Mouse (Mus musculus): ENCODE measurements around the gene Ncoa7. TPM values are rescaled to one million over a fixed set of nuclear protein-coding genes. Genes with fewer than 3 reads are reported as not detected.

Ncoa7 gene
- polyA plus RNA-seq, 1 experiment from 2014 or later: 10.1 TPM

- Histone ChIP-seq H3K9me3 (no peaks in the 10 kb centered on the region), H3K36me3 (no peaks in the 10 kb centered on the region), H3K27ac (0 out of 2 replicates have a peak overlapping the region, but pooled peaks have one; percentile 33), H3K9ac (no peak overlapping the region), H3K27me3 (no peaks in the 10 kb centered on the region), H3K4me3 (no peak overlapping the region), H3K4me2 (no peak overlapping the region), H3K4me1 (peaks cover 11% of the 10 kb centered on the region)
- WGBS: 46% methylated on average over 8 of the region's 8 CpGs
- ATAC-seq (ENCODE audit: borderline replicate concordance, extremely low read depth, low FRiP score, low TSS enrichment): no peak
These were observed 43.6 kb downstream of the Ncoa7 start for GRCm38 (mm10) chr10:30759360-30760147.

DNA sequence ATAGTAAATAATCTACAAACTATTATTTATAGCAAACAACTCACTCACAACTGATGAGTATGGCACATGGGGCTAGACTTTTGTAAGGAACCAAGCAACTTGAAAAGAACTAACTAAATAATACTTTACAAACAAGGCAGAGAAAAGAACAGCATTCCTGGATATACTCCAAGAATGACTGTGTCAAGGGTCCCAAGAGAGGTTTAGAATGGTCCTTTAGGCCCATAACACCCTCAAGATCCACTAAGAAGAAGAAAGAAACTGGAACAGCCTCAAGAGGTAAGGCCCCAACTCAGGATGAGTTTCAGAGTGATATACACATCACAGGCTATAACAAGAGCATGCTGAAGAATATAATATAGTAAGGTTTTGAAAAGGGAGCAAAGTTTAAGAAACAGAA, 47.1 kb downstream of the Ncoa7 start:
- Histone ChIP-seq H3K4me1 (peaks cover 11% of the 10 kb centered on the region), H3K36me3 (no peaks in the 10 kb centered on the region)
- ATAC-seq (ENCODE audit: borderline replicate concordance, extremely low read depth, low FRiP score, low TSS enrichment): no peak

GRCm38 (mm10) chr10:30754825-30755457, 48.2 kb downstream of the Ncoa7 start:
- H3K9ac ChIP-seq: no peak overlapping the region
- H3K27ac ChIP-seq: no peak overlapping the region
- peaks cover 8% of the 10 kb centered on the region; the same call in 1 of the 2 replicates for H3K4me1 ChIP-seq
- H3K9me3 ChIP-seq: no peaks in the 10 kb centered on the region
- no peaks in the 10 kb centered on the region for H3K27me3 ChIP-seq
- H3K4me2 ChIP-seq: no peak overlapping the region
- H3K36me3 ChIP-seq: no peaks in the 10 kb centered on the region
- ATAC-seq (ENCODE audit: borderline replicate concordance, extremely low read depth, low FRiP score, low TSS enrichment): no peak
- 18% methylated on average over 4 of the region's 4 CpGs for WGBS
- no peak overlapping the region for H3K4me3 ChIP-seq

More for the DNA sequence above, 47.1 kb downstream of the Ncoa7 start:
- Histone ChIP-seq H3K9me3 (no peaks in the 10 kb centered on the region), H3K4me3 (no peak overlapping the region), H3K4me2 (no peak overlapping the region), H3K27ac (no peak overlapping the region), H3K9ac (no peak overlapping the region), H3K27me3 (no peaks in the 10 kb centered on the region)

DNA sequence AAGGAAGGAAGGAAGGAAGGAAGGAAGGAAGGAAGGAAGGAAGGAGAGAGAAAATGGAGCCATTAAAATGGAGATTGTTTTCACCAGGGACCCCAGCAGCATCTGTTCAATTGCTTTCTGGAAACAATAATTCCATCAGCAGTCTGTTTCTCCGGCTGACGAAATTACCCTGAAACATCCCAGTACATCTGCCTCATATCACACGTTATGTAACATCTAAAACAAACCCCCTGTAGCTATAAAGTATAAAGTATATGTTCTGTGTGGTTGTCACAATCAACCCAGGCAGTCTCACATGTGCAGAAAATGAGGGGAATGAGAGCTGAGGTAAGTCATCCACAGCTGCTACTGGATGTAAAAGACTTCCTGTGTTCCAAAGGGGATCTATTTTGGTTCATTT, 49.0 kb downstream of the Ncoa7 start:
- Histone ChIP-seq H3K4me2 (no peak overlapping the region), H3K9me3 (no peaks in the 10 kb centered on the region), H3K9ac (no peak overlapping the region), H3K27me3 (no peaks in the 10 kb centered on the region), H3K4me1 (peaks cover 8% of the 10 kb centered on the region; the same call in 1 of the 2 replicates), H3K4me3 (no peak overlapping the region), H3K27ac (no peak overlapping the region), H3K36me3 (no peaks in the 10 kb centered on the region)
- 67% methylated on average over 3 of the region's 3 CpGs for WGBS
- ATAC-seq (ENCODE audit: borderline replicate concordance, extremely low read depth, low FRiP score, low TSS enrichment): no peak

DNA sequence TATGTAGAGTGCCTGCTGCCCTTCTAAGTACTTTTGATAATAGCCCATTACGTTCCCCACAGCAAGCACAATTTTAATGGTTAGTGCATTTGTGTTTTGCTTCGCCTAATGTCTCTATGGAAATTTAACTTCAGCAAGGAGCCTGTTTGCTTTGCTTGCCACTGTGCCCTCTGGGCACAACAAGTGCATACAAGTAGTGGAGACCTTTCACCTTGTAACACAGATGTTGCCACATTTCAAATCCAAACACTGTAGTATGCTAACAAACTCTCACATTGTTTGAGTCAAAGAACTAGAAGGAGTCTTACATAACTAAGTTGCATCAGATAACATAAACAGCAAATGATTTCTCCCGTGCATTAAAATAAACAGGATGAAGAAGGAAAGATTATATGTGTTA, 50.6 kb downstream of the Ncoa7 start:
- no peak for ATAC-seq (ENCODE audit: borderline replicate concordance, extremely low read depth, low FRiP score, low TSS enrichment)
- H3K4me1 ChIP-seq: peaks cover 8% of the 10 kb centered on the region; the same call in 1 of the 2 replicates
- H3K9ac ChIP-seq: no peak overlapping the region
- 62% methylated on average over 3 of the region's 3 CpGs for WGBS
- no peak overlapping the region for H3K4me2 ChIP-seq
- no peaks in the 10 kb centered on the region for H3K9me3 ChIP-seq
- H3K27me3 ChIP-seq: no peaks in the 10 kb centered on the region
- H3K4me3 ChIP-seq: no peak overlapping the region
- no peak overlapping the region for H3K27ac ChIP-seq
- no peaks in the 10 kb centered on the region for H3K36me3 ChIP-seq

- no peaks in the 10 kb centered on the region for H3K36me3 ChIP-seq
- H3K9ac ChIP-seq: no peak overlapping the region
- no peak overlapping the region for H3K4me3 ChIP-seq
- no peaks in the 10 kb centered on the region for H3K27me3 ChIP-seq
- no peak for ATAC-seq (ENCODE audit: borderline replicate concordance, extremely low read depth, low FRiP score, low TSS enrichment)
- no peaks in the 10 kb centered on the region for H3K9me3 ChIP-seq
- no peak overlapping the region for H3K4me2 ChIP-seq
- no peak overlapping the region for H3K27ac ChIP-seq
- 90% methylated on average over 4 of the region's 4 CpGs for WGBS
- peaks cover 8% of the 10 kb centered on the region; the same call in 1 of the 2 replicates for H3K4me1 ChIP-seq
These were observed 51.5 kb downstream of the Ncoa7 start for GRCm38 (mm10) chr10:30751586-30751985.

GRCm38 (mm10) chr10:30749807-30750206, 53.3 kb downstream of the Ncoa7 start:
- H3K36me3 ChIP-seq: no peaks in the 10 kb centered on the region
- H3K9me3 ChIP-seq: no peaks in the 10 kb centered on the region
- 65% methylated on average over 4 of the region's 4 CpGs for WGBS
- peaks cover 2% of the 10 kb centered on the region; the same call in 1 of the 2 replicates for H3K4me1 ChIP-seq
- no peaks in the 10 kb centered on the region for H3K27me3 ChIP-seq
- no peak overlapping the region for H3K27ac ChIP-seq
- H3K9ac ChIP-seq: no peak overlapping the region
- ATAC-seq (ENCODE audit: borderline replicate concordance, extremely low read depth, low FRiP score, low TSS enrichment): no peak; the same call in 1 of the 2 replicates
- H3K4me2 ChIP-seq: no peak overlapping the region
- H3K4me3 ChIP-seq: no peak overlapping the region

GRCm38 (mm10) chr10:30745238-30745974, 57.7 kb downstream of the Ncoa7 start:
- WGBS: 90% methylated on average over 3 of the region's 3 CpGs
- no peaks in the 10 kb centered on the region for H3K9me3 ChIP-seq
- no peaks in the 10 kb centered on the region for H3K27me3 ChIP-seq
- H3K27ac ChIP-seq: no peak overlapping the region
- no peak overlapping the region for H3K4me3 ChIP-seq
- no peaks in the 10 kb centered on the region for H3K4me1 ChIP-seq
- no peaks in the 10 kb centered on the region for H3K36me3 ChIP-seq
- H3K9ac ChIP-seq: no peak overlapping the region
- no peak overlapping the region for H3K4me2 ChIP-seq
- no peak for ATAC-seq (ENCODE audit: borderline replicate concordance, extremely low read depth, low FRiP score, low TSS enrichment)

- H3K27ac ChIP-seq: no peak overlapping the region
- ATAC-seq (ENCODE audit: borderline replicate concordance, extremely low read depth, low FRiP score, low TSS enrichment): no peak
- no peak overlapping the region for H3K4me3 ChIP-seq
- no peaks in the 10 kb centered on the region for H3K9me3 ChIP-seq
- H3K4me2 ChIP-seq: no peak overlapping the region
- H3K27me3 ChIP-seq: no peaks in the 10 kb centered on the region
- no peaks in the 10 kb centered on the region for H3K36me3 ChIP-seq
- no peak overlapping the region for H3K9ac ChIP-seq
- H3K4me1 ChIP-seq: no peaks in the 10 kb centered on the region
These were observed 59.9 kb downstream of the Ncoa7 start for GRCm38 (mm10) chr10:30743275-30743674.

DNA sequence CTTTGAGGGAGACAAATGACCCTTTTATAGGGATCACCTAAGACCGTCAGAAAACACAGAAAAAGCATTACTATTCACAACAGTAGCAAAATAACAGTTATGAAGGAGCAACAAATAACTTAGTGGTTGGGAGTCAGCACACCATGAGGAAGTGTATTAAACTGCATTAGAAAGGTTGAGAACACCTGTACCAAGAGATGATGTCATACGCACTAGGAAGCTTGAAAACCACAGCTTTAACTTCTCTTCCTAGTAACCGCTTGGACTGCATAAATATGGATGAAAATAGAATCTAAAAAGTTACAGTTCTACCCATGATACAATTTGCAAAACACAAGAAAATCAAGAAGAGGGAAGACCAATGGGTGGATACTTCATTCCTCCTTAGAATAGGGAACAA, 64.7 kb downstream of the Ncoa7 start:
- Histone ChIP-seq H3K4me2 (no peak overlapping the region), H3K27me3 (no peaks in the 10 kb centered on the region), H3K4me1 (no peaks in the 10 kb centered on the region), H3K36me3 (no peaks in the 10 kb centered on the region), H3K9ac (no peak overlapping the region), H3K27ac (no peak overlapping the region), H3K9me3 (no peaks in the 10 kb centered on the region), H3K4me3 (no peak overlapping the region)
- WGBS: 91% methylated on average over 3 of the region's 3 CpGs
- no peak for ATAC-seq (ENCODE audit: borderline replicate concordance, extremely low read depth, low FRiP score, low TSS enrichment)

DNA sequence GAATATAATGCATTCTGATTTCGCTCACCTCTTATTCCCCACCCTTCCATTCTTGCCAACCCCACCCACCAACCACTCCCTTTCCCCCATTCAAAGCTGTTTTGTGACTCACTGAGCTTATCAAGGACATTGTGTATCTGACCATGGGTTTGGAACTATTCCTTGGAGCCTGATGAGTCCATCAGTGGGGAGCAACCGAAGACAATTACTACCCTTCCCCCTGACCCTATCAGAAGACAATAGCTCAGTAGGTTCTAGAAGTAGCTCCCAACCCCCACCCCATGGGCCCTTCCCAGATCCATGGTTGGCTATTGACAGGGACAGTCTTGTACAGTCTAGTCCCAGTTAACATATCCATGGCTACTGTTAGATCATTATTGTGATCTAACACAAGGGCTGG, 65.8 kb downstream of the Ncoa7 start:
- Histone ChIP-seq H3K27ac (no peak overlapping the region), H3K36me3 (no peaks in the 10 kb centered on the region), H3K9ac (no peak overlapping the region), H3K4me3 (no peak overlapping the region), H3K4me1 (no peaks in the 10 kb centered on the region), H3K4me2 (no peak overlapping the region), H3K9me3 (no peaks in the 10 kb centered on the region), H3K27me3 (no peaks in the 10 kb centered on the region)
- WGBS: 93% methylated on average over 2 of the region's 2 CpGs
- ATAC-seq (ENCODE audit: borderline replicate concordance, extremely low read depth, low FRiP score, low TSS enrichment): no peak

Data from lung, embryonic 15.5 days (tissue).